Mouse (Mus musculus): ENCODE measurements around the gene Tmem132a. TPM values are rescaled to one million over a fixed set of nuclear protein-coding genes. Genes with fewer than 3 reads are reported as not detected.

Tmem132a gene
- 36.7 and 47.0 TPM in 2 replicates for polyA plus RNA-seq (2015; fragmentation: Nextera tagmentation; extraction: Ambion mirVana)

DNA sequence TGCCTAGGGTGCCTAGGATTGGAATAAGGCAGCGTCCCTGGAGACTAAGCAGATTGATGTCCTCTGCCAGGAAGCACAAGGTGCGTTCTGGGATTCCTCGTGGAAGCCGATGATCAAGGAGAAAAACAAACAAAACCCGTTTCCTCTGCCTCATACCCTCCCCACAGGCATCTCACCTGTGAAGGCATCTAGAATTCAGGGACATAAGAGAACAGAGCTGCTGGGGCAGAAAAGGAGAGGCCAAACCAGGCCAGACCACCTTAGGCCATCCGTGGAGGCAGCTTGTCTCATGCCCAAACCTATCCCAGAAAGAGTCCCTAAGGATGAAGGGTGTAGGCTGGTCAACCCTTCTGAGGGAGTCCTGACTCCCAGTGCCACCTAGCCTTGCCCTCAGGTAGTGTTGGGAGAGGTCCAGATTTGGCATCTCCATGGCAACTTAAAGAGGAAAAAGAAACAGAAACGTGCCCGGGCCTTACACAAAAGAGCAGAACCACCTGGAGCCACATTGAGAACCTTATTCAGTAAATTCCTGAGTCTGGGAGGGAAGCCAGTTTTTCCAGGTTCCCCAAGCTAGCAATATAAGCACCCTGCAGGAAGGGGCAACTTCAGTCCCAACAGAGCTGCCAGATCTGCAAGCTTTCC, at the start of gene Tmem132a:
Tmem132a (minus strand) TSS at position 55 of the 642 bp plus-strand sequence.
- H3K27me3 ChIP-seq (ENCODE audit: control insufficient read depth, insufficient read depth, low read length), result no peaks in the 10 kb centered on the region
- WGBS, result 9% methylated on average over 8 of the region's 8 CpGs
- H3K4me2 ChIP-seq (ENCODE audit: low read depth, low read length), result peak within 1 kb of the TSS; percentile 84
- H3K4me3 ChIP-seq (ENCODE audit: low read length), result peak within 1 kb of the TSS; percentile 83
- H3K36me3 ChIP-seq (ENCODE audit: control insufficient read depth, insufficient read depth), result peaks cover 42% of the 10 kb centered on the region
- peak within 1 kb of the TSS; percentile 70 for H3K27ac ChIP-seq (ENCODE audit: low read length)
- no peak for ATAC-seq (replicated peaks; ENCODE audit: extremely low read depth, insufficient read depth, low FRiP score)
- peak within 1 kb of the TSS; percentile 88 for H3K9ac ChIP-seq (ENCODE audit: low read length)
- H3K4me1 ChIP-seq (ENCODE audit: control insufficient read depth, insufficient read depth, low read length), result peaks cover 15% of the 10 kb centered on the region
- no peaks in the 10 kb centered on the region for H3K9me3 ChIP-seq (replicated peaks; ENCODE audit: control insufficient read depth, low read length)

- Histone ChIP-seq H3K4me3 (ENCODE audit: low read length) (no peak overlapping the region), H3K9me3 (replicated peaks; ENCODE audit: control insufficient read depth, low read length) (no peaks in the 10 kb centered on the region), H3K4me1 (ENCODE audit: control insufficient read depth, insufficient read depth, low read length) (peaks cover 11% of the 10 kb centered on the region), H3K4me2 (ENCODE audit: low read depth, low read length) (no peak overlapping the region), H3K9ac (ENCODE audit: low read length) (no peak overlapping the region), H3K27ac (ENCODE audit: low read length) (no peak overlapping the region), H3K36me3 (ENCODE audit: control insufficient read depth, insufficient read depth) (no peaks in the 10 kb centered on the region), H3K27me3 (ENCODE audit: control insufficient read depth, insufficient read depth, low read length) (no peaks in the 10 kb centered on the region)
- ATAC-seq (replicated peaks; ENCODE audit: extremely low read depth, insufficient read depth, low FRiP score), result no peak
- 84% methylated on average over 10 of the region's 10 CpGs for WGBS
Observed at GRCm38 (mm10) chr19:10918321-10918991, 48.7 kb upstream of the Tmem132a start.

DNA sequence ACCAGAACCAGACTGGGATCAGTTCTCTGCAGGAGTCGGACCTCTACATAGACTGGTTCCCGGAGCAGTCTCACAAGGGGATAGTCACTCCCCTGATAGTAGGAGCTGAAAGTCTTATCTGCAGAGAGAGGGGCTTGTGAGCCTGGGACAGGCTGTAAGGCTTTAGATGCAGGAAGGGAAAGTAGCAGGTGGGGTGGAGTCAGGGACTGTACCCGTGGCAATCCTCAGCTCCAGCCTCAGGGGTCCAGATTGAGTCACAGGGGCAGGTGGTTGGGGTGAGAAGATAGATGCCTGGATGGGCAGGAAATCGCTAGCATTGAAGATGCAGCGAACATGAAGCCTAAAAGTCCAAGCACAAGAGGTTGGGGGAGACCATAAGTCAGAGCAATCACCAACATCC, 46.8 kb upstream of the Tmem132a start:
- 46% methylated on average over 5 of the region's 5 CpGs for WGBS
- Histone ChIP-seq H3K4me3 (ENCODE audit: low read length) (no peak overlapping the region), H3K4me1 (ENCODE audit: control insufficient read depth, insufficient read depth, low read length) (peaks cover 15% of the 10 kb centered on the region), H3K27me3 (ENCODE audit: control insufficient read depth, insufficient read depth, low read length) (no peaks in the 10 kb centered on the region), H3K27ac (ENCODE audit: low read length) (no peak overlapping the region), H3K9me3 (replicated peaks; ENCODE audit: control insufficient read depth, low read length) (no peaks in the 10 kb centered on the region), H3K36me3 (ENCODE audit: control insufficient read depth, insufficient read depth) (no peaks in the 10 kb centered on the region), H3K9ac (ENCODE audit: low read length) (no peak overlapping the region), H3K4me2 (ENCODE audit: low read depth, low read length) (no peak overlapping the region)
- ATAC-seq (replicated peaks; ENCODE audit: extremely low read depth, insufficient read depth, low FRiP score), result no peak

- H3K9me3 ChIP-seq (replicated peaks; ENCODE audit: control insufficient read depth, low read length), result no peaks in the 10 kb centered on the region
- H3K36me3 ChIP-seq (ENCODE audit: control insufficient read depth, insufficient read depth), result no peaks in the 10 kb centered on the region
- H3K4me1 ChIP-seq (ENCODE audit: control insufficient read depth, insufficient read depth, low read length), result peaks cover 15% of the 10 kb centered on the region
- WGBS, result 63% methylated on average over 2 of the region's 2 CpGs
- H3K4me3 ChIP-seq (ENCODE audit: low read length), result no peak overlapping the region
- H3K27me3 ChIP-seq (ENCODE audit: control insufficient read depth, insufficient read depth, low read length), result no peaks in the 10 kb centered on the region
- H3K9ac ChIP-seq (ENCODE audit: low read length), result peak overlapping the region; percentile 0; the same call in 1 of the 2 replicates
- ATAC-seq (replicated peaks; ENCODE audit: extremely low read depth, insufficient read depth, low FRiP score), result no peak
- peak overlapping the region; percentile 67 for H3K27ac ChIP-seq (ENCODE audit: low read length)
- no peak overlapping the region for H3K4me2 ChIP-seq (ENCODE audit: low read depth, low read length)
Observed at GRCm38 (mm10) chr19:10914870-10915269, 45.1 kb upstream of the Tmem132a start.

GRCm38 (mm10) chr19:10914291-10914690, 44.6 kb upstream of the Tmem132a start:
- peak; percentile 46; the same call in 1 of the 2 replicates for ATAC-seq (replicated peaks; ENCODE audit: extremely low read depth, insufficient read depth, low FRiP score)
- H3K9me3 ChIP-seq (replicated peaks; ENCODE audit: control insufficient read depth, low read length), result no peaks in the 10 kb centered on the region
- peaks cover 18% of the 10 kb centered on the region for H3K4me1 ChIP-seq (ENCODE audit: control insufficient read depth, insufficient read depth, low read length)
- H3K4me2 ChIP-seq (ENCODE audit: low read depth, low read length), result no peak overlapping the region; the same call in 1 of the 2 replicates
- peak overlapping the region; percentile 8 for H3K9ac ChIP-seq (ENCODE audit: low read length)
- no peaks in the 10 kb centered on the region for H3K36me3 ChIP-seq (ENCODE audit: control insufficient read depth, insufficient read depth)
- H3K27ac ChIP-seq (ENCODE audit: low read length), result peak overlapping the region; percentile 67
- 17% methylated on average over 7 of the region's 7 CpGs for WGBS
- no peaks in the 10 kb centered on the region for H3K27me3 ChIP-seq (ENCODE audit: control insufficient read depth, insufficient read depth, low read length)
- no peak overlapping the region for H3K4me3 ChIP-seq (ENCODE audit: low read length)

GRCm38 (mm10) chr19:10909087-10909721, 39.5 kb upstream of the Tmem132a start:
- no peaks in the 10 kb centered on the region for H3K9me3 ChIP-seq (replicated peaks; ENCODE audit: control insufficient read depth, low read length)
- H3K4me1 ChIP-seq (ENCODE audit: control insufficient read depth, insufficient read depth, low read length), result peaks cover 50% of the 10 kb centered on the region
- H3K4me3 ChIP-seq (ENCODE audit: low read length), result no peak overlapping the region
- peak overlapping the region; percentile 18; the same call in 1 of the 2 replicates for H3K4me2 ChIP-seq (ENCODE audit: low read depth, low read length)
- H3K9ac ChIP-seq (ENCODE audit: low read length), result peak overlapping the region; percentile 54
- peak overlapping the region; percentile 98 for H3K27ac ChIP-seq (ENCODE audit: low read length)
- H3K36me3 ChIP-seq (ENCODE audit: control insufficient read depth, insufficient read depth), result peaks cover 19% of the 10 kb centered on the region
- ATAC-seq (replicated peaks; ENCODE audit: extremely low read depth, insufficient read depth, low FRiP score), result peak; percentile 73
- 18% methylated on average over 6 of the region's 6 CpGs for WGBS
- H3K27me3 ChIP-seq (ENCODE audit: control insufficient read depth, insufficient read depth, low read length), result no peaks in the 10 kb centered on the region

- peaks cover 47% of the 10 kb centered on the region for H3K4me1 ChIP-seq (ENCODE audit: control insufficient read depth, insufficient read depth, low read length)
- 46% methylated on average over 3 of the region's 3 CpGs for WGBS
- no peak for ATAC-seq (replicated peaks; ENCODE audit: extremely low read depth, insufficient read depth, low FRiP score)
Observed at GRCm38 (mm10) chr19:10907891-10908290, 38.2 kb upstream of the Tmem132a start.

DNA sequence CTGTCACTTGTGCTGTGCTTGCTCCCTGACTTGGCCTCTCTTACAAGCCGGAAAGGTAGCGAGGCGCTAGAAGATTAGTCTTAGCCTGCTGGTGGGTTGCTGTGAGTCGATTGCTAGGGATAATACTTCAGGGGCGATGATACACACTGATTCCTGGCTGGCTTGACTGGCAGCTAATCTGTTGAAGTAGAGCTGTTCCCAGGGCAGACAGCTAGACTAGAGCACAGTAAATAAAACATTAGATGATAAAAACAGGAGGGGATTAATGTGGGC, 35.9 kb upstream of the Tmem132a start:
- Histone ChIP-seq H3K27me3 (ENCODE audit: control insufficient read depth, insufficient read depth, low read length) (no peaks in the 10 kb centered on the region), H3K4me3 (ENCODE audit: low read length) (no peak overlapping the region), H3K4me2 (ENCODE audit: low read depth, low read length) (peak overlapping the region; percentile 28), H3K9me3 (replicated peaks; ENCODE audit: control insufficient read depth, low read length) (no peaks in the 10 kb centered on the region), H3K27ac (ENCODE audit: low read length) (peak overlapping the region; percentile 93), H3K9ac (ENCODE audit: low read length) (peak overlapping the region; percentile 70), H3K4me1 (ENCODE audit: control insufficient read depth, insufficient read depth, low read length) (peaks cover 43% of the 10 kb centered on the region), H3K36me3 (ENCODE audit: control insufficient read depth, insufficient read depth) (peaks cover 53% of the 10 kb centered on the region)
- ATAC-seq (replicated peaks; ENCODE audit: extremely low read depth, insufficient read depth, low FRiP score), result no peak
- 32% methylated on average over 5 of the region's 5 CpGs for WGBS

More at GRCm38 (mm10) chr19:10907891-10908290, 38.2 kb upstream of the Tmem132a start:
- H3K27me3 ChIP-seq (ENCODE audit: control insufficient read depth, insufficient read depth, low read length), result no peaks in the 10 kb centered on the region
- no peaks in the 10 kb centered on the region for H3K9me3 ChIP-seq (replicated peaks; ENCODE audit: control insufficient read depth, low read length)
- H3K4me3 ChIP-seq (ENCODE audit: low read length), result no peak overlapping the region
- peaks cover 32% of the 10 kb centered on the region for H3K36me3 ChIP-seq (ENCODE audit: control insufficient read depth, insufficient read depth)
- no peak overlapping the region for H3K4me2 ChIP-seq (ENCODE audit: low read depth, low read length)
- no peak overlapping the region for H3K9ac ChIP-seq (ENCODE audit: low read length)
- peak overlapping the region; percentile 98 for H3K27ac ChIP-seq (ENCODE audit: low read length)

All from heart, embryonic 16.5 days (tissue).